Mouse (Mus musculus) ovary, postnatal 10 days (tissue): Measurements from ENCODE around the gene Ubr1.

ENCODE experiments used
- DNase-seq: peaks from one replicate; pipeline ENCODE4 v3.0.0; 2022; ENCODE audit warnings: low spot score

The Ubr1 gene

DNA sequence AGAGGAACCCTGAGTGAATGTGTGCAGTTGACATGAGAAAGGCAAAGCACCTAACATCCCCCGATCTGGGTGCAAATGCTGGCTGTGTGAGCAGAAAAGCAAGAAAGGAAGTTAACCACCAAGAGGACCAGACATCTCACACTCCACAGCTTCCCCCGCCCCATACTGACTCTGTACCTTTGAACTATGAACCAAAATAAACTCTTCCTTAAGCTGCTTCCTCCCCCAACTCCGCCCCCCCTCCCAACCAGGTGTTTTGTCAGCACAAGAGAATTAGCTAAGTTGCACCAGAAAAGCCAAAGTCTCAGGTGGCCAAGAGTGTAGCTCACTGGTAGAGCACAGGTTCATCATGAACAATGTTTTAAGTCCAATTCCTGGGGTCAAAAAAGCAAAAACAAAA lies 117.4 kb downstream of the Ubr1 start:
- no peak for DNase-seq

DNA sequence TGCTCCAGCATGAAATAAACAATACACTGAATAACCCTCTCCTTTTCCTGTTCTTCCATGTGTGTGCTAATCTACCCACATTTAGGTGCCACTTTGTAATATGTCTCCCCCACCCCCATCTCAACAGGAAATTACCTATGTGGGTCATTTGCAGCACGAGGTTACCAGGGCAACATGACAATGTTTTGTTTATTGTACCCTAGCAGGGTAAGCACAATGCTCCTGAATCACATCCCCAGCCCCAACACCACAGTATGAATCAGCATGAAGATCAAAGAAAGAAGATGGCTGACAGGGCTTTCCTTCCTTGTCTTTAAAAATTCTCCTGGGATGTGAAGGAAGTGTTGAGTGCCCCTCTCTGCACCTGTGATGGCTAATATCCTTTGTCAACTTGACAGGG lies 117.9 kb downstream of the Ubr1 start:
- DNase-seq: no peak

DNA sequence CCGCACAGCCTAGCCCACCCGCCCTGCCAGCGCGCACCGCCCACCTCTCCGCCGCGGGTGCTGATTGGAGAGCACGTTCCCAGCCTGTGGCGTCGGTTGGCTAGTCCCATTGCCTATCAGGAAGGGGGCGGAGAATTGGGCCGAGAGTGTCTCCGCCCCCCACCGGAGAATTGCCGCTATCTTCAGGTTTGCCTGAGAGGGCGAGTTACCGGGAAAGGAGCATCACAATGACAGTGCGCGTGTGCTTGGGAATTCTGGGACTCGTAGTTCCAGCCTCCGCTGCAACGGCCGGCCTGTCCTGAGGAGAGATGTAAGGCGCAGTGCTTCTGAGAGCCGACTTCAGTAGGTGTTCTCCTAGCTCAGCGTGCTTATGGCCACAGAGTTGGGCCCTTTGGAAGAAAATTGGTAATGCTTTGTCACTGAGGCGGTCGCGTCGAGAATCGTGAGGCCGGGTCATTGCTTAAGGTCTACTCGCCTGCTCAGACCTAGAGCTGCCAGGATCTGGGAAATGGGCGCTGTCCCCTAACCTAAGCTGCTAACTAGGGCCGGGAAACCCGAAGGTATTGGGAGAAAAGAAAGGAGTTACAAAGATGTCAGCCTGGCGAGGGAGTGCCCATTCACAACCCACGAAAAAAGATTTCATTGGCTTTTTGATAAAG lies 120.0 kb downstream of the Ubr1 start, which contains the start of gene Ttbk2:
Ttbk2 (minus strand) TSS at position 181 of the 659 bp plus-strand sequence.
- peak; percentile 99 for DNase-seq

DNA sequence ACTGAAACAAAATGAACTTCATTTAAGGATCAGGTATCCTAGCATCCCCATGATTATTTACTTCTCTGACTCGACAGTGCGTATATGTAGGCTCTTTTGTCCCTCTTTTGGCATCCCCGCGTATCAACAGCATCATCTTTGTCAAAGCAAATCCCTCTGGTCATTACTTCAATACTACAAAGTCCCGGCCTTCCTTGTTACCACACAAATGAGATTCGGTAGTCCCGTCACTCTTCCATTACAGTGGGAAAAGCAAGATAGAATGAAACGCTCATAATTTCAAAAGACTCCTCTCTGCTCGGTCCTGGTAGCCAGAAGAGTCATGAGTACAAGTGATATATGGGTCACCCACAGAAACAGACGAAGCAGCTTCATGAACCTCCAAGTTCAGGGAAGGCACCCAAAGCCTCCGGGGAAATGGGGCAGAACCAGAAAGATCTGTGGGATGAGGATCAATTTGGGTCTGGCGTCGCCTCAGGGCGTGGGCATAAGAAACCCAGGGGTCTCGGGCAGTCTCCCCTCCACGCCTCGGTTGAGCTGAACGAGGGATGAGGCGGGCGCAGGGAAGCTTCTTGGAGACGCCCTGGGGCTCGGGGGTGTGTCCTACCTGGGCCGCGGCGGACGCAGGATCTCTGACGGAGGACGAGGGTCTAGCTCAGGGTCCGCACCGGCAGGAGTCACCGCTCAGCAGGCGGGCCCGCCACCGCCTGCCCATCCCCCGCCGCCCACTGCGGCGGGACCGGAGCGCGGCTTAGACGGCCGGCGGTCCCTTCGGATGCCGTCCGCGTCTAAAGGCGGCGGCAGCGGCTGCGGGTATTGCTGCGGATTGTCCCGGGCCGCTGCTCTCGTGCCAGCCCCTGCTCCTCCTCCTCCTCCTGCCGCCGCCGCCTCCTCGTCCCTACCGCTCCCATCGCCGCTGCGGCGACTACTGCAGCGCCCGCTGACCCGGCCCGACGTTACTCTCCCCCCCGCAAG lies 120.8 kb downstream of the Ubr1 start, which contains the start of gene Cdan1:
Cdan1 (minus strand) TSS at position 680 of the 975 bp plus-strand sequence.
- DNase-seq: peak; percentile 31

DNA sequence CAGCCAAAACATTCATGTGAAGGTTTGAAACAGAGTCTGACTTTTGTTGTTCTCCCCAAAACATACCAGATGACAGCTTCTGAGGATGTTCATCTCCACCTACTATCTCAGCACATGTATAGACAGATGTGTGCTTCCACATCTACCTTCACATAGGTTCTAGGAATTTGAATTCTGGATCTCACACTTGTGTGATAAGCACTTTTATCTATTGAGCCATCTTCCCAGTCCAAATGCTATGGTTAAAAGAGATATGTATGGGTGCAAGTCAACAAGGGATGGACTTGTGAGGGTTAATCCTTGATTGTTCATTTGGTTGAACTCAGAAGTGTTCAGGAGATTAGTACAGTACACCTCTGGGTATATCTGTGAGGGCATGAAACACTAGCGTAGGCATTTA lies 125.2 kb downstream of the Ubr1 start:
- no peak for DNase-seq

DNA sequence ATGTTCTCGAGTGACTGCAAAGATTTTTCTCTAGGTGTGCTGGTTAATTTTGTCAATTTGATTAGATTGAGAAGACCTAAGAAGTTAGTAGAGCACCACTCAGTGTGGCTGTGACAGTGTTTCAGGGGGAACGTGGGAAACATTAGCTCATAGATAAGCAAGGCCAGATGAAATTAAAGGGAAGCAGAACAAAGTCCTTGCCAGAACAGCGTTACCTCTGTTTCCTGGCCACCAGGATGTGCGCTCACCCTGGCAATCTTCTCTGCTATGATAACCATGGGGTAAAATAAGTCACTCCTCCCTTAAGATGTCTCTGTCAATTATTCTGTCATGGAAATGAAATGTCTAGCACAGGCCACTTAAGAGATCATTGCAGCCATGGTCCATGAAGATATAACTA lies 126.5 kb downstream of the Ubr1 start:
- no peak for DNase-seq

DNA sequence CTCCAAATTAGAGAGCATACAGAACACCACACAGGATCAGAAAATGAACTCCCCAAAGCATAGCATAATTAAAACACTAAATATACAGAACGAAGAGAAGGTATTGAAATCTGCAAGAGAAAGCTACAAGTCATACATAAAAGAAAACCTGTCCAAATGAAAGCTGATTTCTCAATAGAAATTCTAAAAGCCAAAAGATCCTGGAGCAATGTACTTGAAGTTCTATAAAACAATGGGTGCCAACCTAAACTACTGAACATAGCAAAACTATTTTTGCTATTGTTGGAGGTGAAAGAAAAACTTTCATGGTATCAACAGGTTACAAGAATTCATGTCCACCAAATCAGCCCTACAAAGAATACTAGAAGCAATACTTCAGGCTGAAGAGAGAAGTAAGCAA lies 129.3 kb downstream of the Ubr1 start:
- no peak for DNase-seq

DNA sequence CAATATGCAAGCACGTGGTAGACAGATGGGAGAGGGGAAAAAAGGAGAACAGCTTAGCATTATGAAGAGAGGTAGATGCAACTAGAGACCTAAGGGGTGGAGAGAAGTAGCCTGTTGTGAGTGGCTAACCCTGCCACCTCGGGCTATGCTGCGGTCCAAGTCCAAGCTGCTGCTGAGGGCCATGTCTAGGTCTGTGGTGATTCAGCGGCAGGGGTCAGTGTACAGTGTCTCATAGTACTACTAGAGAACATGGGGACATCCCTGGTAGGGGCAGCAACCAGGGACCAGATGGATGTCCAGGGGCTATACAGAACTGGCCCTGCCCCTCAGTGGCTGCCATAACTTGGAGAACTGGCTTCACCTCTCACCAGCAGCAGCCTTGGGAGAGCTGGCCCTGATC lies 135.3 kb downstream of the Ubr1 start:
- no peak for DNase-seq

DNA sequence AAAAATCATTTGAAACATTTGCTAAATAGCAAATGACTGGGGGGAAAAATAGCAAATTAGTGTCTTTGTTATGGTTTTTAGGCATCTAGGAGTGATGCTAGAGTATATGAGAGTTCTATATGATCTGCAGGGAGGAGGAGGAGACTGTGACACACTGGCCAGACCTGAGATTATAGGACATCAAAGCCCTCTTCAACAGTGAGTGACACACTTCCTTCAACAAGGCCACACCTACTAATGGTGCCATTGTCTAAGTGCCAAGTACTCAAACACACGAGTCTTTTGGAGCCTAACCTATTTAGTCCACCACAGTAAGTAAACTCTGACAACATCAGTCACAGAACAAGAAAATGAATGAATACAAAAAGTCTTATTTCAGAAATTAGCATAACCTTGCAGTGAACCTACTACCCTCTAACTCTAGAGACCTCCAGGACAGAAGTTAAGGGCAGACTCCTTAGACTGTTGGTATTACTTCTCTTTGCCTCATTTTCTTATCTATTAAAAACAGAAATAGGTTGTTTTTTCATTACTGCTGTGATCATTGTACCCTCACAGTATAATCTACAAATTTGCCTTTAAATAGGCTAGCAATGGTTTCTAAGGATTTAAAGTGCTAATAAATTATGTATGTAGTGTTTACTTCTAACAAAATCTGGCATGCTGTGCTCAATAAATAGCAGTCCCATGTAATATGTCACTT lies 143.4 kb downstream of the Ubr1 start:
- no peak for DNase-seq
